Mouse (Mus musculus): ENCODE data around the gene Zbtb5.
"Not testable (repeated sequence)": the region's sequence is repeated elsewhere in the genome, so short reads cannot be mapped to it uniquely, and the experiment has no call there.

Gene Zbtb5

GRCm38 (mm10) chr4:44967402-44967801 is 44.8 kb downstream of the Zbtb5 start:
- no peak for DNase-seq

GRCm38 (mm10) chr4:44965736-44966135 is 46.5 kb downstream of the Zbtb5 start:
- DNase-seq: peak; percentile 18 to 31

- no peak for DNase-seq
Measured at GRCm38 (mm10) chr4:44965175-44965574, 47.0 kb downstream of the Zbtb5 start.

- peak in 1 of 2 experiments; percentile 42 for DNase-seq
Measured at GRCm38 (mm10) chr4:44963156-44963555, 49.1 kb downstream of the Zbtb5 start.

- DNase-seq: no peak
Measured at GRCm38 (mm10) chr4:44959220-44959619, 53.0 kb downstream of the Zbtb5 start.

GRCm38 (mm10) chr4:44958776-44959175 is 53.4 kb downstream of the Zbtb5 start:
- no peak for DNase-seq

- DNase-seq: no peak
Measured at GRCm38 (mm10) chr4:44953041-44953440, 59.2 kb downstream of the Zbtb5 start.

GRCm38 (mm10) chr4:44948314-44948713 is 63.9 kb downstream of the Zbtb5 start:
- DNase-seq: no peak

GRCm38 (mm10) chr4:44947464-44947863 is 64.7 kb downstream of the Zbtb5 start:
- peak; percentile 11 to 21 for DNase-seq

GRCm38 (mm10) chr4:44946126-44946525 is 66.1 kb downstream of the Zbtb5 start:
- DNase-seq: not testable (repeated sequence)

GRCm38 (mm10) chr4:44944426-44945075 is 67.7 kb downstream of the Zbtb5 start:
- peak in 1 of 2 experiments; percentile 38 for DNase-seq

GRCm38 (mm10) chr4:44943480-44943879 is 68.7 kb downstream of the Zbtb5 start:
- peak; percentile 79 to 81 for DNase-seq

- DNase-seq: no peak
Measured at GRCm38 (mm10) chr4:44942237-44942636, 70.0 kb downstream of the Zbtb5 start.
